19 mouse cellular contexts compared by ENCODE assay signal in the genomic region with DNA sequence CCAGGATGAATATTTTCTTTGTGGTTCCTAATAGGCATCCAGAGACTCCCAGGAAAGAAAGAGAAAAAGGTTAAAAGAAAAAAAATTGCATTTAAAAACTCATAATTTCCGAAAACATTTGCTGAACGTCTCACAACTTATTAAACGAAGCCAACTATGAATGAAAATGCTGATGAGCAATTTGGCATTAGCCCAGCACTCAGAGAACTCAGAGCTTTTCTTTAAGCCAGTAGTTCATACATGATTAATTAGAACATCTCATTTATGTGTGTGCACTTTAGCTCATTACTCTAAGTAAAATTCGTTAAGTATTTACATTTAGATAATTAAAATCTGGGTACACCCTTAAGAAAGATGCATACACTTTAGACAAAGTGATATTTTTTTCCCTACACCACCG.
"Had no signal": no experiment of that assay in that cellular context is flagged by ENCODE, and none has a peak within 500 bp of the region (broad histone marks: within the 10 kb centered on the region; RNA-seq: fewer than 3 reads in every experiment).

No protein-coding gene starts in this region.

- ATAC-seq: liver, postnatal 0 days; lung, postnatal 0 days; midbrain, embryonic 13.5 days; midbrain, embryonic 16.5 days had no signal

- DNase-seq: liver, postnatal 0 days; lung, adult 2 months; lung, postnatal 14 days; lung, postnatal 36 days; right cerebral cortex, postnatal 14 days; thymus, adult 2 months; thymus, postnatal 25 days; thymus, postnatal 4 days had no signal

- H3K9ac ChIP-seq: liver, embryonic 15.5 days; liver, postnatal 0 days; lung, embryonic 15.5 days; midbrain, embryonic 13.5 days; neural tube, embryonic 12.5 days; stomach, embryonic 15.5 days had no signal

- H3K4me1 ChIP-seq: liver, embryonic 15.5 days; lung, embryonic 15.5 days; megakaryocyte, embryonic 14.5 days; midbrain, embryonic 13.5 days; neural tube, embryonic 12.5 days; stomach, embryonic 15.5 days had no signal

- H3K4me3 ChIP-seq: liver, embryonic 15.5 days; lung, embryonic 15.5 days; megakaryocyte, embryonic 14.5 days; midbrain, embryonic 13.5 days; neural tube, embryonic 12.5 days; stomach, embryonic 15.5 days had no signal

- H3K27me3 ChIP-seq: liver, embryonic 15.5 days; lung, embryonic 15.5 days; megakaryocyte, embryonic 14.5 days; midbrain, embryonic 13.5 days; neural tube, embryonic 12.5 days; stomach, embryonic 15.5 days had no signal

- H3K36me3 ChIP-seq: liver, embryonic 15.5 days; lung, embryonic 15.5 days; neural tube, embryonic 12.5 days; stomach, embryonic 15.5 days had no signal

- H3K4me2 ChIP-seq: liver, embryonic 15.5 days; lung, embryonic 15.5 days; midbrain, embryonic 11.5 days; midbrain, embryonic 13.5 days; neural tube, embryonic 12.5 days; stomach, embryonic 15.5 days had no signal

- H3K27ac ChIP-seq: liver, embryonic 15.5 days; lung, embryonic 15.5 days; macrophage; midbrain, embryonic 13.5 days; neural tube, embryonic 12.5 days; stomach, embryonic 15.5 days; stomach, postnatal 0 days had no signal

- H3K9me3 ChIP-seq: liver, embryonic 15.5 days; lung, embryonic 15.5 days; megakaryocyte, embryonic 14.5 days; midbrain, embryonic 13.5 days; neural tube, embryonic 12.5 days; stomach, embryonic 15.5 days had no signal
